Mouse (Mus musculus) C2C12 (cell line): ENCODE measurements around the gene Asic1.

Source experiments
- CTCF ChIP-seq: IDR thresholded peaks from one replicate; pipeline ENCODE4 v1.5.1; 2011; ENCODE audit not compliant: control insufficient read depth, insufficient read depth, insufficient read length
- MYOG ChIP-seq: IDR thresholded peaks from one replicate; pipeline ENCODE4 v1.6.1; 2011; ENCODE audit not compliant: control insufficient read depth, insufficient read length; ENCODE audit errors: extremely low read depth
- USF1 ChIP-seq: IDR thresholded peaks from one replicate; pipeline ENCODE4 v1.6.1; 2011; ENCODE audit warnings: low read depth, mild to moderate bottlenecking, control low read depth, moderate library complexity

- TF ChIP-seq CTCF (no peak), MYOG (no peak), USF1 (no peak)
Observed at GRCm38 (mm10) chr15:99670964-99671670, 949 bp downstream of the Asic1 start.
